Mouse (Mus musculus) thymus, adult 2 months (tissue): ENCODE results near the gene Med13.

Experiments used
- CTCF ChIP-seq: fragments of 200-500 bp; IDR thresholded peaks from 2 replicates; pipeline ENCODE4 v1.5.1; 2012; ENCODE audit warnings: mild to moderate bottlenecking, control low read depth, low read length, moderate library complexity, borderline replicate concordance; ENCODE audit not compliant: control insufficient read depth, poor library complexity, insufficient read depth; ENCODE audit errors: extremely low read depth
- POLR2A ChIP-seq: fragments of 200-500 bp; IDR thresholded peaks from 2 replicates; pipeline ENCODE4 v1.6.1; 2012; ENCODE audit warnings: mild to moderate bottlenecking, low read length, control low read depth, moderate library complexity; ENCODE audit not compliant: control insufficient read depth, poor library complexity, insufficient read depth; ENCODE audit errors: extremely low read depth

DNA sequence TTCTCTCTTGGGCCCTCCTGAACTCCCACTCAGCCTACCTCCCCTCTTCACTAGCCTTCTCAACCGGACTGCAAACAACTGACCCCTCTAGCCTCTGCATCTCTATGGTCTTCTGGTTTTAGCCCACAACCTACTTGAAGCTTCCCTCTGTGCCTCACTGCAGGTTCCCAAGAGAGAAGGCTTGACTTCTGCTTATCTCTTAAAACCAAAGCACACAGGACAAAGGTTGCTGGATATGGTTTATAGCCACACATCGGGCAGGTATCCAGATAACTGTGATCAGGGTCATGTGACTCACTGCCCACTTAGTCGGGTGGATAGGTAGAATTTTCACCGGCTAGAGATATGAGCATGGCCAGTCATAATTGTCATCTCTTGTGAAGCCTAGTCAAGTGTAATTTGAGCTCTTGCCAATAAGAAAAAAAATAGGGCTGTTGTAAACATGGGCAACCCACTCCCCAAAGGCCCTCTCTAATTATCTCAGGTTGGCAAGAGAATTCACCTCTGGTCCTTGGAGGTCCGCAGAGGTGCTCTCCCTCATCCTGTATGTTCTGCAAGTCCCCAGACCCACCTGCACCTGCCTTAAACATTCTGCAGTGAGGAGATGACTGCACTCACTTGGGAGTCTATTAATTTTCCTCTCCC lies 39.7 kb upstream of the Med13 start:
- TF ChIP-seq CTCF (no peak), POLR2A (no peak)
